ENCODE assay signal across 10 mouse cellular contexts in the genomic region with DNA sequence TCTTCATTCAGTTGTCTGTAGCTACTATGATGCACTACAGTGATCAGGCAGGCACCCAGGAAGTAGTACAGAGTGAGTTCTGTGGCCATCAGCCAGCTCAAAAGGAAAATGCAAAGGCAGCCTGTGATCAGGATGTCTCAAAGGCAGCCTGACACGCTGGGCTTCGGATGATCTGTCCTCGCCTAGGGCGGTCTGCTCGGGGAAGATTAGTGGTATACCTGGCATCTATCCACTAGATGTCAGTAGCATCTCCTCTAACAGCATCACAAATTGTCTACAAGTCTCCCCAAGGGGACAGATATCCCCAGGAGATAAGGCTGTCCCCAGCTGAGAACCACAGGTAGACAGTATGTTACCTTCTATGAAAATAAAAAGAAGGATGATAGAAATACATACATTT. TPM values are rescaled to one million over a fixed set of nuclear protein-coding genes. Genes with fewer than 3 reads are reported as not detected.
DNase-seq lines count a peak whose midpoint lies in the region; ATAC-seq and TF ChIP-seq lines count a peak whose summit lies in the region.
"Had no signal": no experiment of that assay in that cellular context is flagged by ENCODE, and none has a peak within 500 bp of the region (broad histone marks: within the 10 kb centered on the region; RNA-seq: fewer than 3 reads in every experiment).

No protein-coding gene starts in this region.

- 0 out of 2 replicates have a peak, but pooled peaks have one; percentile 58 for ATAC-seq in forebrain, embryonic 13.5 days

- no peak for TF ChIP-seq POLR2A in brain, embryonic 14.5 days (IDR thresholded peaks at IDR 0.05; ENCODE audit: borderline replicate concordance, extremely low read depth, insufficient read depth, insufficient read length, poor library complexity, severe bottlenecking)

- peak; percentile 55; the same call in 1 of the 2 replicates for TF ChIP-seq CTCF in brain, embryonic 14.5 days (IDR thresholded peaks at IDR 0.05; ENCODE audit: borderline replicate concordance, extremely low read depth, insufficient read depth, insufficient read length)

- 7% methylated on average over 5 of the region's 5 CpGs for WGBS in forebrain, embryonic 13.5 days

- H3K4me3 ChIP-seq in forebrain, embryonic 13.5 days: no peak overlapping the region
- H3K4me3 ChIP-seq: embryonic facial prominence, embryonic 12.5 days had no signal

- peaks cover 5% of the 10 kb centered on the region; the same call in 1 of the 2 replicates for H3K4me1 ChIP-seq in forebrain, embryonic 13.5 days
- H3K4me1 ChIP-seq: embryonic facial prominence, embryonic 12.5 days had no signal

- H3K36me3 ChIP-seq in forebrain, embryonic 13.5 days (ENCODE audit: poor library complexity, severe bottlenecking): peaks cover 13% of the 10 kb centered on the region; the same call in 1 of the 2 replicates
- H3K36me3 ChIP-seq: embryonic facial prominence, embryonic 12.5 days had no signal

- DNase-seq in adrenal gland, adult (ENCODE audit: inconsistent age in 2 of 2, low spot score in 1 of 2): peak; percentile 24 to 72
- no peak for DNase-seq in adrenal gland, adult 8-10 months
- DNase-seq in brain, embryonic 14.5 days (ENCODE audit: low read depth): peak; percentile 75
- DNase-seq in kidney, postnatal 4 days: peak; percentile 31 to 32
- DNase-seq in lung, postnatal 10 days: peak; percentile 37
- DNase-seq in right cerebral cortex, postnatal 4 days: peak; percentile 27
- no peak for DNase-seq in natural killer cell, adult 2 months (ENCODE audit: low spot score in 2 of 2)

- H3K4me2 ChIP-seq in forebrain, embryonic 13.5 days: 0 out of 2 replicates have a peak overlapping the region, but pooled peaks have one; percentile 7
- H3K4me2 ChIP-seq: embryonic facial prominence, embryonic 12.5 days had no signal

- no peak overlapping the region for H3K27ac ChIP-seq in forebrain, embryonic 13.5 days
- H3K27ac ChIP-seq: embryonic facial prominence, embryonic 12.5 days had no signal

- H3K9me3 ChIP-seq in forebrain, embryonic 13.5 days (replicated peaks): no peaks in the 10 kb centered on the region
- H3K9me3 ChIP-seq: embryonic facial prominence, embryonic 12.5 days had no signal

- no peaks in the 10 kb centered on the region for H3K27me3 ChIP-seq in forebrain, embryonic 13.5 days
- H3K27me3 ChIP-seq: embryonic facial prominence, embryonic 12.5 days had no signal

- H3K9ac ChIP-seq in forebrain, embryonic 13.5 days: no peak overlapping the region
- H3K9ac ChIP-seq: embryonic facial prominence, embryonic 12.5 days had no signal

RNA-seq across cellular contexts. Expression of a gene that starts 26.6 kb away (rescaled TPM):
- total RNA-seq in adrenal gland, adult 8-10 months (2022): 10 to 100 TPM; 10.6 to 42.9 (median 14.4) TPM
- polyA plus RNA-seq in brain, embryonic 14.5 days (2012; rRNA removed): 5.7 and 7.2 TPM in 2 replicates
- polyA plus RNA-seq in forebrain, embryonic 13.5 days (2015; fragmentation: Nextera tagmentation; extraction: Ambion mirVana): 28.2 and 30.8 TPM in 2 replicates

RNA-seq across cellular contexts. Expression of a gene that starts 34.3 kb away (rescaled TPM):
- total RNA-seq in adrenal gland, adult 8-10 months (2022): not detected
- polyA plus RNA-seq in brain, embryonic 14.5 days (2012; rRNA removed): not detected in 2 replicates
- polyA plus RNA-seq in forebrain, embryonic 13.5 days (2015; fragmentation: Nextera tagmentation; extraction: Ambion mirVana): not detected in 2 replicates
- polyA plus RNA-seq: embryonic facial prominence, embryonic 12.5 days; limb, embryonic 11.5 days had no signal

Comparison
In these comparisons a context has a peak if more than half of its experiments do, and no peak if none do; other contexts are left out.
1. DNase-seq: peak in adrenal gland, adult (2 of 2), brain, embryonic 14.5 days (single experiment), kidney, postnatal 4 days (2 of 2), lung, postnatal 10 days (single experiment) and right cerebral cortex, postnatal 4 days (single experiment); none in adrenal gland, adult 8-10 months (single experiment) and natural killer cell, adult 2 months (0 of 2).